Mouse (Mus musculus): ENCODE data around the gene Ergic1. TPM values are rescaled to one million over a fixed set of nuclear protein-coding genes. Genes with fewer than 3 reads are reported as not detected.

The Ergic1 gene
- total RNA-seq, 2 experiments from 2014 or later = 144 to 149 TPM

- no peak for TF ChIP-seq CTCF (IDR thresholded peaks at IDR 0.05)
- no peak for DNase-seq (ENCODE audit: extremely low spot score in 1 of 2, low spot score in 2 of 2)
- H3K27ac ChIP-seq = peak overlapping the region; percentile 87
- no peak overlapping the region for H3K4me3 ChIP-seq
- intact Hi-C loops (cut with DNase I) = no loop called here
Observed at GRCm38 (mm10) chr17:26594958-26595357, 33.7 kb downstream of the Ergic1 start.

- H3K4me3 ChIP-seq = no peak overlapping the region
- peak overlapping the region; percentile 87 for H3K27ac ChIP-seq
- intact Hi-C loops (cut with DNase I) = no loop called here
- TF ChIP-seq CTCF (IDR thresholded peaks at IDR 0.05) = no peak
- DNase-seq (ENCODE audit: extremely low spot score in 1 of 2, low spot score in 2 of 2) = no peak
Observed at GRCm38 (mm10) chr17:26595448-26596167, 34.3 kb downstream of the Ergic1 start.

- Histone ChIP-seq H3K27ac (peak overlapping the region; percentile 87), H3K4me3 (peak overlapping the region; percentile 16; the same call in 1 of the 2 replicates)
- TF ChIP-seq CTCF (IDR thresholded peaks at IDR 0.05) = no peak
- intact Hi-C loops (cut with DNase I) = no loop called here
- peak; percentile 62 to 71 for DNase-seq (ENCODE audit: extremely low spot score in 1 of 2, low spot score in 2 of 2)
Observed at GRCm38 (mm10) chr17:26596168-26596658, 34.9 kb downstream of the Ergic1 start.

DNA sequence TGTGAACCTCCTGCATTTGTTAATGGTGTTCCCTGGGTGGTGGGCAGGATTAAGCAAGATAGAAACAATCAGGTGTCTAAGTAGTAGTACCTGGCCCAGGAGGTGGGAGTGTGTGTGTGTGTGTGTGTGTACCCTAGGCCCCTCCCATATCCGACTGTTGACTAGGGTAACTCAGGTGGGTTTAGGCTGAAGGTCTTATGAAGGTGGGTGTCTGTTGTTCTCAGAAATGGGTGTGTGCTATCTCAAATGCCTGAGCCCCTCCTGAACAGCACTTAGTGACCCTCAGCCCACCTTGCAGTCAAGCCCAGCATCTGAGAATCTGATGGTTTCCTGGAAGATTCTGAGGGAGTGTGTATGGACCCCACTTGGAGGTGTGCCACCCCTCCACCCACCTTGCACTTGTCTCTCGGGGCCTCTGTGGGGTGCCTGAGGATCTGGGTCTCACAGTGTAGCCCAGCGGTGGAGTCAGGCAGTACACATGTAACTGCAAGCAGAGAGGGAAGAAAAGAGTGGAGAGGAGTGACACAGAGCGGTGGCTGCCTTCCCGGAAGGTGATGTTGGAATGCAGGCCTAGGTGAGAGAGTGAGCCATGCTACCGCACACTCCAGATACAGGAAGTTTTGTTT is 35.7 kb downstream of the Ergic1 start:
- intact Hi-C loops (cut with DNase I) = no loop called here
- H3K4me3 ChIP-seq = no peak overlapping the region
- TF ChIP-seq CTCF (IDR thresholded peaks at IDR 0.05) = peak; percentile 49
- no peak for DNase-seq (ENCODE audit: extremely low spot score in 1 of 2, low spot score in 2 of 2)
- H3K27ac ChIP-seq = peak overlapping the region; percentile 87

DNA sequence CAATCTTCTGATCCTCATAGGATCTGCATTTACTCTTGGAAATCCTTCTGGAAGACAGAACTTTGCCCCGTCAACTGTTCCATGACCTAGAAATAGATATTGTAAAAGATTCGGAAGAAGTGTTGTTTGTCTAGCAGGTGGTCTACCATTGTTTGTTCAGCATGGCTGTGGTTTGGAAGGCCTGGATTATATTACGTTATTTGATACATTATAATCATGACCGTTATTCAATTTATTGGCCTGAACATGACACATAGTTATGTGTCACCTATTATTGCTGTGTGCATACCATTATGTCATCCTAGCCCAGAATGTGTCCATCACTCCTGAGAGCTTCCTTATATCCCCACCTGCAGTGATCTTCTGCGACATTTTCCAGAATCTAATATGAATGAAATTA is 37.6 kb downstream of the Ergic1 start:
- DNase-seq (ENCODE audit: extremely low spot score in 1 of 2, low spot score in 2 of 2) = no peak
- no peak overlapping the region for H3K27ac ChIP-seq
- no peak overlapping the region for H3K4me3 ChIP-seq
- intact Hi-C loops (cut with DNase I) = no loop called here
- TF ChIP-seq CTCF (IDR thresholded peaks at IDR 0.05) = no peak

DNA sequence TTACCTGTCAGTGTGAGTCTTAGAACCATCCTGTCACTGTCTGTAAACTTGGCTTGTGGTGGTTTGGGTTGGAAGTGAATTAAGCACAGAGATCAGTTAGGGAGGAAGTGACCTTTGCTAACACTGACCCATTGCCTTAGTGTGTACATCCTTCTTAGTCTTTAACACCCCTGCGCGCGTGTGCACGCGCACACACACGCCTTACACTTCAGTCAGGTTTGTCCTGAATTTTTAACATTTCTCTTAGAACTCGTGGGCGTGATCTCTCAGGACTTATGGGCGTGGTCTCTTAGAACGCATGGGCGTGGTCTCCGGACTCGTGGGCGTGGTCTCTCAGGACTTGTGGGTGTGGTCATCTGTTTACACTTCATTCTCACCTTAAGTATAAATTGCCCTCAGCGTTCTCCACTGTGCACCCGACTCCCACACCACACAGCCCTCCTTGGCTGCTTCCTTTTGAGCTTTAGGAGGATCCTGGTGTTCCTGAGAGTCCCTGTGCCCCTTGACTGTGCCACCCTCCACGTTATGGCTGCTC is 39.7 kb downstream of the Ergic1 start:
- TF ChIP-seq CTCF (IDR thresholded peaks at IDR 0.05) = no peak
- DNase-seq (ENCODE audit: extremely low spot score in 1 of 2, low spot score in 2 of 2) = no peak
- intact Hi-C loops (cut with DNase I) = no loop called here
- Histone ChIP-seq H3K27ac (no peak overlapping the region; the same call in 1 of the 2 replicates), H3K4me3 (no peak overlapping the region)

DNA sequence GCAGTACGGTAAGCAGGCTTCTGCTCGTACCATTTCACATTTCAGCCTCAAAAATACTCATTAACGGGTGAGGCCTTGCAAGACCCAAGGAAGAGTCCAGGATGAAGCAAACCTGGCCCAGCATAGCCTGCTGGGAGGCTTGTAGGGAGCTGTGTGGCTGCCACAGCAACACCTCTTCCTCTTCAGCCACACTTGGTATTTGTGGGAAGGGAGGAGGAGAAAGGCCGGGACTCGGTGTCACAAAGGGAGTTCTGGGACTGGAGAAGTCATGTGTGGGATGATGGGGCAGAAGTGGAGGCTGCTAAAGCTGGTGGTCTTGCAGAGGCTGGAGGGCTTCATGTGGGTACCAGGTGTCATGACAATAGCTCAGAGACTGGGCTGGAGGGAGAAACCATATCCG is 40.2 kb downstream of the Ergic1 start:
- intact Hi-C loops (cut with DNase I) = no loop called here
- TF ChIP-seq CTCF (IDR thresholded peaks at IDR 0.05) = no peak
- H3K27ac ChIP-seq = peak overlapping the region; percentile 28; the same call in 1 of the 2 replicates
- DNase-seq (ENCODE audit: extremely low spot score in 1 of 2, low spot score in 2 of 2) = no peak
- no peak overlapping the region for H3K4me3 ChIP-seq

DNA sequence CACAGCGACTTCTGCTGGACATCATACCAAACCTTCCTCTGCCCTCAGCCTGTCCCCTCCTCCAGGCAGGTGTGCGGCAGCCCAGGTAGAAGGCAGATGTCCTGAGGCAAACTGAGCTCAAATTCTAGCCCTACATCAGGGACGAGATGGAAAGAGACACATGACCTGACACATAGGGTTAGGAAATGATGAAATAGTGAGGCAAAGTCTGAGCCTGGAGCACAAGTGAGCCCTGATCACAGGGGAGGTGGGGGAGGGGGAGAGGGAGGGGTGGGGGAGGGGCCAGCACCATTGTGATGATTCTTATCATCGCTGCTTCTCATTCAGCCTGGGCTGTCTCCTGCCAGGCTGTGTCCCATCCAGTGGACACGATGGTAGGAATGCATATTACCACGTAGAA is 40.6 kb downstream of the Ergic1 start:
- intact Hi-C loops (cut with DNase I) = no loop called here
- Histone ChIP-seq H3K4me3 (no peak overlapping the region), H3K27ac (peak overlapping the region; percentile 77)
- no peak for TF ChIP-seq CTCF (IDR thresholded peaks at IDR 0.05)
- DNase-seq (ENCODE audit: extremely low spot score in 1 of 2, low spot score in 2 of 2) = no peak

- peak in 1 of 2 experiments; percentile 43 for DNase-seq (ENCODE audit: extremely low spot score in 1 of 2, low spot score in 2 of 2)
- H3K4me3 ChIP-seq = no peak overlapping the region
- peak overlapping the region; percentile 77 for H3K27ac ChIP-seq
- intact Hi-C loops (cut with DNase I) = no loop called here
- TF ChIP-seq CTCF (IDR thresholded peaks at IDR 0.05) = no peak
Observed at GRCm38 (mm10) chr17:26602371-26602885, 41.1 kb downstream of the Ergic1 start.

- no peak for DNase-seq (ENCODE audit: extremely low spot score in 1 of 2, low spot score in 2 of 2)
- Histone ChIP-seq H3K27ac (peak overlapping the region; percentile 77), H3K4me3 (no peak overlapping the region)
- intact Hi-C loops (cut with DNase I) = no loop called here
- no peak for TF ChIP-seq CTCF (IDR thresholded peaks at IDR 0.05)
Observed at GRCm38 (mm10) chr17:26603311-26603710, 42.0 kb downstream of the Ergic1 start.

DNA sequence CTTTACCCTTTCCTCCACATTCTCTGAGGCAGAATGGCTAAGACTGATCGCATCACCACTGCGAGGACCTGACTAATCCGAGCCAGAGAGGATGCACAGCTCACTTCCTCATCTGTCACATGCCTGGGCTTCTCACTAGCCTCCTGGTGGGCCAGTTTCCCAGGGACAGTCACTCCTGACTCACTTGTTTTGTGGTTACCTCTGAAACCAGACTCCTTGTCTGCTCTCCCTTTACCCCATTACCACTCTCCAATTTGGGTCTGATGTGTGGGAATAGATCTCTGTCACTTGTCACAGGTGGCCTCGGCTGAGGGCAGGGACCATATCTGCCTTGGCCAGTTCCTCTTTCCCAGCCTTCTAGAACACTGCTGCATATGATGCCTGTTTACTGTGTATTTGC is 44.3 kb downstream of the Ergic1 start:
- no peak overlapping the region for H3K4me3 ChIP-seq
- no peak for DNase-seq (ENCODE audit: extremely low spot score in 1 of 2, low spot score in 2 of 2)
- TF ChIP-seq CTCF (IDR thresholded peaks at IDR 0.05) = no peak
- intact Hi-C loops (cut with DNase I) = no loop called here
- H3K27ac ChIP-seq = no peak overlapping the region

DNA sequence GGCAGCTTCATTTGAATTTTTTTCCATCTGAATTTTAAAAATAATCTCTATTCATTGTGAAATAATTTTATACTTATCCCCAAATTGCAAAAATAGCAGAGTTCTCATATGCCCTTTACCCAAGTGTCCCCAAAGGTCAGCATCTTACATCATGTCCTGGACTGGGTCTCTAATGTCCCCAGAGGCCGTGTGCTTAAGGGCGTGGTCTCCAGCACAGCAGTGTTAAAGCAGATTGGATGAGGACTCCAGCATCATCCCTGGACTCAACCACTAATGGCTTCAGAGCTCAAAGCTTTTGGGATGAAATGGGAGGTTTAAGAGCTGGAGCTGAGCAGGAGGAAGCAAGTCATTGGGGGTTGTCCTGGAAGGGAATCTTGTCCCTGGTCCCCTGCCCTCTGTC is 45.2 kb downstream of the Ergic1 start:
- no peak overlapping the region for H3K27ac ChIP-seq
- intact Hi-C loops (cut with DNase I) = no loop called here
- no peak overlapping the region for H3K4me3 ChIP-seq
- DNase-seq (ENCODE audit: extremely low spot score in 1 of 2, low spot score in 2 of 2) = no peak
- no peak for TF ChIP-seq CTCF (IDR thresholded peaks at IDR 0.05)

Data from left cerebral cortex, adult 2 months (tissue).